Mouse (Mus musculus) cortical plate, adult 2 months (tissue): ENCODE data around the gene Igdcc3.

Experiments used
- CTCF ChIP-seq: fragments of 200-500 bp; IDR thresholded peaks from 2 replicates; pipeline ENCODE4 v1.5.1; 2011; ENCODE audit warnings: mild to moderate bottlenecking, control low read depth, low read length; ENCODE audit not compliant: insufficient read depth; ENCODE audit errors: extremely low read depth
- POLR2A ChIP-seq: fragments of 200-500 bp; IDR thresholded peaks from 2 replicates; pipeline ENCODE4 v1.6.1; 2011; ENCODE audit warnings: mild to moderate bottlenecking, low read length, control low read depth; ENCODE audit not compliant: insufficient read depth; ENCODE audit errors: extremely low read depth

DNA sequence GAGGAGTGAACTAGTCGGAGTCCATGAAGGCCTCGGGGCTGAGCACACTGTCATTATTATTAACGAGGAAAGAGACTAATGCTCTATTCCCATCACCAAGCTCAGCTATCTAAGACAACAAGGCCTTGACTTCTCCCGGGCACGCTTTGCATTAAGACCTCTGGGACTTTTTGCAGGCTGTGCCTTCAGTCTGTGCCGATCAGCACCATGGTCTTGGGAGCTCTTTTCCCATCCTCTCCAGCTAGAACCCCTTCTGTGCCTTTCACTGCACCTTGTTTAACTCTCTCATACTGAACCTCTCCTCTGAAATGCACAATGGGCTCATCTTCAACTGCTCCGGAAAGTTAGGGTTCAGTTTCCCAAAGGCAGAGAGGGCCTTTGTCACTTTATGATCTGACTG lies 49.3 kb downstream of the Igdcc3 start:
- no peak for TF ChIP-seq CTCF
- no peak for TF ChIP-seq POLR2A
